ENCODE assay signal across 19 mouse cellular contexts in the genomic region with DNA sequence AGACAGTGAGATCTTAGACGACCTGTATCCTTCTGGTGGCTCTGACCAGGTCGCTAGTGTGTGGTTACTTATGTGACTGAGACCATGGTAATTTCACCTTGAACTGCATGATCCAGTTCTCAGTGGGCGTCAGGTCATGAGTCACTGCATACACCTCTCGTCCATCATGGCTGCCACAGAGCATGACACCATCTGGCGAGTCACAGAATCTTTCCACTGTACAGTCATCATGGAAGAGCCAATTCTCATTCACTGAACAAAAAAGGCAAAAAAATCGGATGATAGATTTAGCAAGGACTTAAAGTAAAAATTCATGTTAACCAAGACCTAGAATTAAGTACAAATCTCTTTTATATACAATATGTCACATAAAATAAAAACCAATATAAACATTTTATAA. TPM values are rescaled to one million over a fixed set of nuclear protein-coding genes. Genes with fewer than 3 reads are reported as not detected.
DNase-seq lines count a peak whose midpoint lies in the region.
"Had no signal": no experiment of that assay in that cellular context is flagged by ENCODE, and none has a peak within 500 bp of the region (broad histone marks: within the 10 kb centered on the region; RNA-seq: fewer than 3 reads in every experiment).

No protein-coding gene starts in this region.

- intact Hi-C loops in heart, postnatal 36 days (cut with DNase I) = no loop called here

- DNase-seq in adrenal gland, adult (ENCODE audit: inconsistent age in 2 of 2, low spot score in 1 of 2) = peak; percentile 54 to 79
- DNase-seq in adrenal gland, postnatal 4 days (ENCODE audit: low spot score in 2 of 2) = no peak
- peak; percentile 25 for DNase-seq in heart, adult 11 months
- DNase-seq in heart, postnatal 36 days = no peak
- DNase-seq in 3T3-L1 (ENCODE audit: low read depth, low spot score) = peak; percentile 24
- DNase-seq in adrenal gland, postnatal 14 days = peak; percentile 55
- no peak for DNase-seq in cerebellum, postnatal 10 days
- DNase-seq in cerebellum, postnatal 4 days (ENCODE audit: low spot score in 2 of 2) = no peak
- DNase-seq: cerebellum, adult 18-20 months; cerebellum, adult 9-10 months; cerebellum, postnatal 25 days; embryo, embryonic 11 days; gastrocnemius, postnatal 25 days; heart, adult 2 months; heart, postnatal 10 days; heart, postnatal 4 days; kidney, adult 18-20 months; kidney, adult 9 months had no signal

RNA-seq across cellular contexts. Expression of a gene that starts 54.9 kb away (rescaled TPM):
- total RNA-seq in adrenal gland, postnatal 4 days (2021) = under 1 TPM; 0.14 to 0.23 TPM
- not detected for total RNA-seq in heart, postnatal 36 days (2021)
- total RNA-seq in adrenal gland, postnatal 14 days (2021) = not detected in 2 replicates
- total RNA-seq: gastrocnemius, adult 8-10 months; gastrocnemius, postnatal 25 days; heart, adult 2 months; heart, postnatal 10 days; heart, postnatal 4 days had no signal

Comparison
In these comparisons a context has a peak if more than half of its experiments do, and no peak if none do; other contexts are left out.
1. DNase-seq: peak in adrenal gland, adult (2 of 2), heart, adult 11 months (single experiment), 3T3-L1 (single experiment) and adrenal gland, postnatal 14 days (single experiment); none in adrenal gland, postnatal 4 days (0 of 2), heart, postnatal 36 days (0 of 2), cerebellum, postnatal 10 days (0 of 2) and cerebellum, postnatal 4 days (0 of 2).